Mouse (Mus musculus) intestine, postnatal 0 days (tissue): ENCODE results near the gene Wdr20. TPM values are rescaled to one million over a fixed set of nuclear protein-coding genes. Genes with fewer than 3 reads are reported as not detected.
A peak's percentile ranks its signal among the peaks of the same experiment; 100 is the strongest.

ENCODE experiments used
- ATAC-seq: fragments of 200-750 bp; cut with Nextera tagmentation; 2 replicates; pipeline ENCODE4 v1.8.0; 2017; ENCODE audit warnings: mild to moderate bottlenecking, moderate TSS enrichment, moderate library complexity
- H3K27ac ChIP-seq: fragments of 300-500 bp; sonication (generic); 2 replicates; pipeline ENCODE4 v1.5.1; 2014; ENCODE audit warnings: mild to moderate bottlenecking, low read depth, low read length, moderate library complexity
- H3K27me3 ChIP-seq: fragments of 300-500 bp; sonication (generic); replicated peaks from 2 replicates; pipeline ENCODE4 v1.6.1; 2014; ENCODE audit warnings: low read length, mixed read lengths; ENCODE audit not compliant: control insufficient read depth, insufficient read depth
- H3K36me3 ChIP-seq: fragments of 300-500 bp; sonication (generic); 2 replicates; pipeline ENCODE4 v1.6.1; 2014; ENCODE audit warnings: mild to moderate bottlenecking, moderate library complexity; ENCODE audit not compliant: control insufficient read depth, insufficient read depth
- H3K4me1 ChIP-seq: fragments of 300-500 bp; sonication (generic); replicated peaks from 2 replicates; pipeline ENCODE4 v1.6.1; 2014; ENCODE audit warnings: antibody characterized with exemption, low read length, mixed read lengths; ENCODE audit not compliant: control insufficient read depth, insufficient read depth
- H3K4me2 ChIP-seq: fragments of 300-500 bp; sonication (generic); replicated peaks from 2 replicates; pipeline ENCODE4 v1.6.1; 2014; ENCODE audit warnings: low read depth, mild to moderate bottlenecking, moderate library complexity
- H3K4me3 ChIP-seq: fragments of 300-500 bp; sonication (generic); 2 replicates; pipeline ENCODE4 v1.5.1; 2014; ENCODE audit warnings: low read depth, low read length
- H3K9ac ChIP-seq: fragments of 300-500 bp; sonication (generic); 2 replicates; pipeline ENCODE4 v1.6.1; 2014; ENCODE audit warnings: mild to moderate bottlenecking, low read depth, low read length
- H3K9me3 ChIP-seq: fragments of 300-500 bp; sonication (generic); 2 replicates; pipeline ENCODE4 v1.6.1; 2016; ENCODE audit warnings: mixed run types; ENCODE audit not compliant: control insufficient read depth
- CTCF ChIP-seq: sonication (generic); IDR thresholded peaks from 2 replicates; pipeline ENCODE4 v1.5.1; 2016; ENCODE audit warnings: low read depth, mild to moderate bottlenecking, control low read depth, antibody characterized with exemption, moderate library complexity
- WGBS: fragments of 180-500 bp; shearing (Covaris S2); extraction: QIAGEN DNeasy Blood & Tissue Kit; methylation state at CpG from one replicate; pipeline ENCODE4 v1.1.7; 2014; 5-methylcytosine and 5-hydroxymethylcytosine counted together
- polyA plus RNA-seq: library from polyadenylated mRNA; unstranded; fragments of >200 nt; fragmentation: Nextera tagmentation; extraction: Ambion mirVana; gene quantifications from 2 replicates; pipeline ENCODE4 v1.2.1, GENCODE M21; 2015

Wdr20 gene
- polyA plus RNA-seq, 1 experiment from 2014 or later: 12.3 TPM

- WGBS: 81% methylated on average over 5 of the region's 5 CpGs
- H3K27ac ChIP-seq: no peak overlapping the region
- H3K9ac ChIP-seq: no peak overlapping the region
- H3K4me1 ChIP-seq: no peaks in the 10 kb centered on the region
- TF ChIP-seq CTCF: no peak
- H3K36me3 ChIP-seq: 0 out of 2 replicates have a peak, but pooled peaks cover 4% of the 10 kb centered on the region
- no peaks in the 10 kb centered on the region for H3K9me3 ChIP-seq
- no peak overlapping the region for H3K4me2 ChIP-seq
- ATAC-seq: no peak
- H3K27me3 ChIP-seq: no peaks in the 10 kb centered on the region
- H3K4me3 ChIP-seq: no peak overlapping the region
Observed at GRCm38 (mm10) chr12:110802674-110803297, 65.0 kb downstream of the Wdr20 start.

- no peaks in the 10 kb centered on the region for H3K9me3 ChIP-seq
- no peak for ATAC-seq
- 0 out of 2 replicates have a peak, but pooled peaks have one; percentile 3 for TF ChIP-seq CTCF
Observed at GRCm38 (mm10) chr12:110804261-110804660, 66.5 kb downstream of the Wdr20 start.

GRCm38 (mm10) chr12:110806301-110806970 is 68.7 kb downstream of the Wdr20 start:
- no peak for ATAC-seq
- no peak overlapping the region for H3K4me3 ChIP-seq
- no peaks in the 10 kb centered on the region; the same call in 1 of the 2 replicates for H3K36me3 ChIP-seq
- H3K27me3 ChIP-seq: no peaks in the 10 kb centered on the region
- H3K4me2 ChIP-seq: no peak overlapping the region
- WGBS: 81% methylated on average over 3 of the region's 3 CpGs
- no peaks in the 10 kb centered on the region for H3K9me3 ChIP-seq
- TF ChIP-seq CTCF: peak; percentile 57
- H3K27ac ChIP-seq: no peak overlapping the region
- no peaks in the 10 kb centered on the region for H3K4me1 ChIP-seq
- H3K9ac ChIP-seq: no peak overlapping the region

More at GRCm38 (mm10) chr12:110804261-110804660, 66.5 kb downstream of the Wdr20 start:
- no peak overlapping the region for H3K27ac ChIP-seq
- no peaks in the 10 kb centered on the region for H3K27me3 ChIP-seq
- H3K36me3 ChIP-seq: no peaks in the 10 kb centered on the region; the same call in 1 of the 2 replicates
- 52% methylated on average over 10 of the region's 10 CpGs for WGBS
- H3K9ac ChIP-seq: no peak overlapping the region
- H3K4me1 ChIP-seq: no peaks in the 10 kb centered on the region
- H3K4me2 ChIP-seq: no peak overlapping the region
- no peak overlapping the region for H3K4me3 ChIP-seq

- TF ChIP-seq CTCF: no peak
- Histone ChIP-seq H3K4me2 (no peak overlapping the region), H3K9me3 (no peaks in the 10 kb centered on the region), H3K27ac (no peak overlapping the region), H3K9ac (no peak overlapping the region), H3K27me3 (no peaks in the 10 kb centered on the region), H3K4me3 (no peak overlapping the region), H3K36me3 (no peaks in the 10 kb centered on the region; the same call in 1 of the 2 replicates), H3K4me1 (no peaks in the 10 kb centered on the region)
- WGBS: 79% methylated on average over 10 of the region's 10 CpGs
- no peak for ATAC-seq
Observed at GRCm38 (mm10) chr12:110808430-110808829, 70.7 kb downstream of the Wdr20 start.

GRCm38 (mm10) chr12:110808848-110809247 is 71.1 kb downstream of the Wdr20 start:
- Histone ChIP-seq H3K4me1 (no peaks in the 10 kb centered on the region), H3K27ac (no peak overlapping the region), H3K9ac (no peak overlapping the region), H3K4me2 (no peak overlapping the region), H3K36me3 (no peaks in the 10 kb centered on the region; the same call in 1 of the 2 replicates), H3K9me3 (no peaks in the 10 kb centered on the region), H3K4me3 (no peak overlapping the region), H3K27me3 (no peaks in the 10 kb centered on the region)
- 70% methylated on average over 5 of the region's 5 CpGs for WGBS
- ATAC-seq: no peak
- no peak for TF ChIP-seq CTCF

GRCm38 (mm10) chr12:110813132-110813531 is 75.4 kb downstream of the Wdr20 start:
- Histone ChIP-seq H3K4me2 (no peak overlapping the region), H3K36me3 (no peaks in the 10 kb centered on the region; the same call in 1 of the 2 replicates), H3K9ac (no peak overlapping the region), H3K4me1 (no peaks in the 10 kb centered on the region), H3K27me3 (no peaks in the 10 kb centered on the region), H3K4me3 (no peak overlapping the region), H3K27ac (no peak overlapping the region), H3K9me3 (no peaks in the 10 kb centered on the region)
- 79% methylated on average over 9 of the region's 9 CpGs for WGBS
- no peak for TF ChIP-seq CTCF
- no peak for ATAC-seq
